Mouse (Mus musculus) embryonic fibroblast, embryonic 13.5 days (primary cell): ENCODE measurements around the gene Fam84b.

Experiments
- CTCF ChIP-seq: IDR thresholded peaks from 2 replicates; pipeline ENCODE4 v1.5.1; 2011; ENCODE audit warnings: mild to moderate bottlenecking, control low read depth, low read length, moderate library complexity, borderline replicate concordance; ENCODE audit not compliant: insufficient read depth
- POLR2A ChIP-seq: IDR thresholded peaks from 2 replicates; pipeline ENCODE4 v1.6.1; 2011; ENCODE audit warnings: low read depth, mild to moderate bottlenecking, control low read depth, low read length, moderate library complexity

DNA sequence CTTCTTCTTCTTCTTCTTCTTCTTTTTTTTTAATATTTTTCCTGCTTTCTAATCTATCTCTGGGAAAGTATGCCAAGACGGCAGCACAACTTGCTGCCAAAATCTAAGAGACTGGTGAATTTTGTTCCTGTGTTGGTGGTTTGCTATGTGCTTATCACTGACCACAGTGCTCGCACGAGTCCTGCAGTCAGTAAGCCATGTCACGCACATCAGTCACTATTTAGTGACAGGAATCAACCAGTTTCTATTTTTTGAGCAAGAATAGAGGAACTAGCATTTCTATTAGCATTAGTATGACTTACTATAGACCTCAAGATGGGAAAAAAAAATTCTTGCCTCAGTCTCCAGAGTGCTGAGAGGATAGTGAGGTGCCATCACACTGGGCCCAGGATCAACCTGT lies 573 bp upstream of the Fam84b start:
- TF ChIP-seq POLR2A (no peak), CTCF (no peak)
